Mouse (Mus musculus) liver, embryonic 16.5 days (tissue): ENCODE data around the gene Cep152. TPM values are rescaled to one million over a fixed set of nuclear protein-coding genes. Genes with fewer than 3 reads are reported as not detected.

Source experiments
- ATAC-seq: fragments of 200-750 bp; cut with Nextera tagmentation; 2 replicates; pipeline ENCODE4 v1.8.0; 2017; ENCODE audit warnings: low read depth, mild to moderate bottlenecking, moderate number of reproducible peaks, moderate library complexity
- H3K27ac ChIP-seq: fragments of 300-500 bp; sonication (generic); 2 replicates; pipeline ENCODE4 v1.5.1; 2014; ENCODE audit warnings: mild to moderate bottlenecking, low read length
- H3K27me3 ChIP-seq: fragments of 300-500 bp; sonication (generic); 2 replicates; pipeline ENCODE4 v1.6.1; 2014; ENCODE audit warnings: low read depth, low read length, mixed read lengths; ENCODE audit not compliant: control insufficient read depth, insufficient read depth
- H3K36me3 ChIP-seq: fragments of 300-500 bp; sonication (generic); 2 replicates; pipeline ENCODE4 v1.6.1; 2014; ENCODE audit warnings: mild to moderate bottlenecking; ENCODE audit not compliant: control insufficient read depth, insufficient read depth
- H3K4me1 ChIP-seq: fragments of 300-500 bp; sonication (generic); 2 replicates; pipeline ENCODE4 v1.6.1; 2014; ENCODE audit warnings: low read depth, low read length, mixed read lengths; ENCODE audit not compliant: control insufficient read depth
- H3K4me2 ChIP-seq: fragments of 300-500 bp; sonication (generic); 2 replicates; pipeline ENCODE4 v1.6.1; 2014; ENCODE audit warnings: low read depth, low read length, mixed read lengths
- H3K4me3 ChIP-seq: fragments of 300-500 bp; sonication (generic); 2 replicates; pipeline ENCODE4 v1.5.1; 2014; ENCODE audit warnings: low read depth, mild to moderate bottlenecking, low read length
- H3K9ac ChIP-seq: fragments of 300-500 bp; sonication (generic); 2 replicates; pipeline ENCODE4 v1.6.1; 2014; ENCODE audit warnings: low read depth, low read length
- H3K9me3 ChIP-seq: fragments of 300-500 bp; sonication (generic); replicated peaks from 2 replicates; pipeline ENCODE4 v1.6.1; 2016; ENCODE audit warnings: low read length; ENCODE audit not compliant: control insufficient read depth
- WGBS: fragments of 180-500 bp; shearing (Covaris S2); extraction: QIAGEN DNeasy Blood & Tissue Kit; methylation state at CpG from one replicate; pipeline ENCODE4 v1.1.7; 2014; ENCODE audit not compliant: insufficient replicate concordance; 5-methylcytosine and 5-hydroxymethylcytosine counted together
- polyA plus RNA-seq: library from polyadenylated mRNA; unstranded; fragments of >200 nt; fragmentation: Nextera tagmentation; extraction: Ambion mirVana; gene quantifications from 2 replicates; pipeline ENCODE4 v1.2.1, GENCODE M21; 2015

Cep152 gene
- polyA plus RNA-seq, 1 experiment from 2014 or later: 4.2 TPM

DNA sequence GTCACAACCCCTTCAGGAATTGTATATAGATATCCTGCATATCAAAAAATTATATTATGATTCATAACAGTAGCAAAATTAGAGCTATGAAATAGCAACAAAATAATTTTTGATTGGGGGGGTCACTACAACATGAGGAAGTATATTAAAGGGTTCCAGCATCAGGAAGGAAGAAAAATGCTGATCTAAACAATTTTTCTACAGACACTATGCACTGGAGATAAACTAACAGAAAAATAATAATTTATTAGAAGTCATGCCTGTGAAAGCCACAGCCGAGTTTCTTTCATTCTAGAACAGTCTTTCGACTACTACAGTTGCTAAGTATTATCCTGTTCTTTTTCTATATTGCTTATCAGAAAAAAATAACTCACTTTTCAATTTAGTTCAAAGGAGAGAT is 99.4 kb downstream of the Cep152 start:
- H3K36me3 ChIP-seq: no peaks in the 10 kb centered on the region
- WGBS: 58% methylated on average over 2 of the region's 2 CpGs
- H3K27me3 ChIP-seq: no peaks in the 10 kb centered on the region
- no peak overlapping the region for H3K4me3 ChIP-seq
- no peaks in the 10 kb centered on the region for H3K4me1 ChIP-seq
- no peak for ATAC-seq
- H3K9me3 ChIP-seq: no peaks in the 10 kb centered on the region
- no peak overlapping the region for H3K4me2 ChIP-seq
- H3K27ac ChIP-seq: no peak overlapping the region
- no peak overlapping the region for H3K9ac ChIP-seq

DNA sequence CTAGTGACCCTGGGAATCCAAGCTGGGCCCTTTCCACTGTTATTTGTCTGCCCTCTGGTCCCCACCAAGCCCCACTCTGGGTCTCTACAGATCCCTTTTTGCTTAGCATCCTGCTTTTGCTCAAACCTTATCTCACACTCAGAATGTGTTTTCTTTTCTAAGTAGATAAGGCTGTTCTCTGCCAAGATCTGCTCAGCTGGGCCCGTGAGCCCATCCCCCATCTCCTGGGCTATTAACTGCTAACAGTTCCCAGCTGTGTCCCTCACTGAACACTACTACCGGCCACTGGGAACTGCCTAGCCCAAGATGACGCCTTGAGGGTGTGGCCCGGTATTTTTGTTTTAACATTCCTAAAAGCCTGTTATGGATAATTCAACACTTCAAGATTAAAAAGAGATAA is 108.3 kb downstream of the Cep152 start:
- Histone ChIP-seq H3K27ac (no peak overlapping the region), H3K4me1 (peaks cover 6% of the 10 kb centered on the region; the same call in 1 of the 2 replicates), H3K36me3 (no peaks in the 10 kb centered on the region), H3K9ac (no peak overlapping the region), H3K9me3 (no peaks in the 10 kb centered on the region), H3K4me3 (no peak overlapping the region), H3K4me2 (no peak overlapping the region), H3K27me3 (no peaks in the 10 kb centered on the region)
- WGBS: 13% methylated on average over 4 of the region's 4 CpGs
- ATAC-seq: peak; percentile 81

DNA sequence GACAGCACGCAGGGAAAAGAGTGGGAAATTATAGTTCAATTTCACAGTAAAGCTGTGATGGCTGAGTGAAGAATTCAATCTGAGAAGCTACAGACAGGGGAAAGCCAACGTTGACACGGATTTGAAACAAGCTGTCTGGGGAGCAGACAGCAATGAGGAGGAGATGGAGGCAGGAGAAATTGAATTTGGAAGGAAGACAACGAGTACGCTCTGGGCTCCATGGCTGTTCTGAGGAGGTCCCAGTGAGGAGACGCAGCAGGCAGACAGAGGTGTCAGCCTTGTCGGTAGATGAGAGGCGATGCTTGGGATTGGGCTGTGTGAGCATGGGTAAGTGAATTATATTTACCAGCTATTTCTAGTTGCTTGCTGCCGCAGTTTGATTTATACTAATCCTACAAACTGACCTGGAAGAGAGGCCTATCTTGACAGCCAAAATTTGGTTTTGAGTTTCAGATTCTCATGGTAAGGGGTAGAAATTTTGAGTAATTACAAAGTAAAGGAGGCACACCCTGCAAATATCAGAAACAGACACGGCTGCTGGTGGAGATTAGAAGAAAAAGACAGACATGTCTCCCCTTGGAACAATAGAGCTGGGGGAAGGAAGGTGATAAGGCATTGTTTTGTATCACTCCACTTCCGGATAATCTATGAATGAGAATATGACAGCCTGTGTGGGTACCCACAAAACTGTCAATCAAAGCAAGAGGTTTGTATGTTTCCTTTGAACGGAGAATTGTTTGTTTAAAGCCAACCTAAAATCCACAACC is 109.4 kb downstream of the Cep152 start:
- Histone ChIP-seq H3K27ac (no peak overlapping the region), H3K4me1 (peaks cover 6% of the 10 kb centered on the region; the same call in 1 of the 2 replicates), H3K36me3 (no peaks in the 10 kb centered on the region), H3K4me3 (no peak overlapping the region), H3K9me3 (no peaks in the 10 kb centered on the region), H3K9ac (no peak overlapping the region), H3K27me3 (no peaks in the 10 kb centered on the region), H3K4me2 (no peak overlapping the region)
- ATAC-seq: peak; percentile 41; the same call in 1 of the 2 replicates
- 35% methylated on average over 12 of the region's 12 CpGs for WGBS

DNA sequence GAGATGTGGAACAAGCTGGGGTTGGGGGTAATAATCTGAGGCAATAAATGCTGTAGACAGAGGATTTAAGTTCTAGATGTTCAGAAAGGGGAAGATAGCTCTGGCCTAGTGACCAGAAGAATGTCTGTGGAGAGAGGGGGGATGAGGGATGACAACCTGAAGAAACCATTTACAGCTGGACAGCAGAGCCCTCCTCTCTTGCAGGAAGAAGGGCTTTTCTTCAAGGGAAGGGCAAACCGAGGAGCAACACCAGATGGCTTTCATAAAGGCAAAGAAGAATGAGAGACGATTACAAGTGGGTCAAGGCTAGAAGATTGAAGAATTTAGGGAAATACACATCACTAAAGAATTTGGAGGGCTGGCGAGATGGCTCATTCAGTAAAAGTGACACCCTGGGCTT is 110.5 kb downstream of the Cep152 start:
- peaks cover 6% of the 10 kb centered on the region; the same call in 1 of the 2 replicates for H3K4me1 ChIP-seq
- no peak overlapping the region for H3K9ac ChIP-seq
- no peak for ATAC-seq
- H3K36me3 ChIP-seq: no peaks in the 10 kb centered on the region
- no peak overlapping the region for H3K4me2 ChIP-seq
- H3K27me3 ChIP-seq: no peaks in the 10 kb centered on the region
- H3K9me3 ChIP-seq: no peaks in the 10 kb centered on the region
- no peak overlapping the region for H3K4me3 ChIP-seq
- no peak overlapping the region for H3K27ac ChIP-seq
- 53% methylated on average over 3 of the region's 3 CpGs for WGBS

Other genes with a start within 250 kb of the Cep152 start
- gene Gm9913, start 120.0 kb downstream of the Cep152 start, polyA plus RNA-seq: not detected in 2 replicates
- 1.4 and 1.7 TPM in 2 replicates for gene Fbn1, start 117.1 kb downstream of the Cep152 start, polyA plus RNA-seq
- gene Eid1, start 48.0 kb upstream of the Cep152 start, polyA plus RNA-seq: 34.2 and 34.7 TPM in 2 replicates
- gene Shc4, start 99.0 kb upstream of the Cep152 start, polyA plus RNA-seq: 0.64 and 0.77 TPM in 2 replicates
- 5.3 and 5.4 TPM in 2 replicates for gene Secisbp2l, start 157.8 kb upstream of the Cep152 start, polyA plus RNA-seq
- gene Galk2, start 234.0 kb upstream of the Cep152 start, polyA plus RNA-seq: 8.4 and 9.4 TPM in 2 replicates
- 35.6 and 40.1 TPM in 2 replicates for gene Cops2, start 234.0 kb upstream of the Cep152 start, polyA plus RNA-seq